Mouse (Mus musculus): ENCODE measurements around the gene Gm4133. TPM values are rescaled to one million over a fixed set of nuclear protein-coding genes. Genes with fewer than 3 reads are reported as not detected.

Gene Gm4133
- polyA plus RNA-seq (2015; fragmentation: Illumina TruSeq; extraction: RNeasy Lipid Tissue Mini Kit (QIAGEN cat#74804); ENCODE audit: low read depth, low replicate concordance), result not detected

DNA sequence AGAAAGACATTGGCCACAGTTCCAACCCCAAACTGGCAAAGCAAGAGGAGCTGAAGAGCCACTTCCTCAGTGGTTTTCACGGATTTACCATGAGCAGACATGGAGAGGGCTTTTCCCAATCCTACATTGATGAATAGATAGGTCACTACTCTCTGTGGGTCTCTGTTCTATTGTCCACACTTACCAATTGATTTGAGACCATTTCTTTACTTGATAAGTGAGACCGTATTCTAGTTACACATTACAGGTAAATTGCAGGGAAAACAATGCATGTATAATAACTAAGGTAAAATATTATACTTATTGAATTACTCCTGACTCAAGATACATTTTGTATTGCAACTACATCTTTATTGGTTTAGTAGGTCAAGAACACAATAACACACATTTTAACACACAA, at the start of gene Gm4133:
TSS of gene Gm4133 (minus strand) at position 101 of the 400 bp plus-strand sequence.

DNA sequence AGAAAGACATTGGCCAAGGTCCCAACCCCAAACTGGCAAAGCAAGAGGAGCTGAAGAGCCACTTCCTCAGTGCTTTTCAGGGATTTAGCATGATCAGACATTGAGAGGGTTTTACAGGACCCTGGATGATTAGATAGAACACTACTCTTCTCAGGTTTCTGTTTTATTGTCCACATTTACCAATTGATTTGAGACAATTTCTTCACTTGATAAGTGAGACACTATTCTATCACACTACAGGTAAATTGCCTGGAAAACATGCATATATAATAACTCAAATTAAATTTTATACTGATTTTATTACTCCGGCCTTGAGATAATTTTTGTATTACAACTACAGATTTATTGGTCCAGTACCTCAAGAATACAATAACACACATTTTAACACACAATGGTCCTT, 41.4 kb upstream of the Gm4133 start, which contains the start of gene Gm5728:
TSS of gene Gm5728 (minus strand) at position 101 of the 400 bp plus-strand sequence.

Other genes with a start within 250 kb of the Gm4133 start
- gene Vmn1r91, start 234.4 kb downstream of the Gm4133 start, polyA plus RNA-seq (2015; fragmentation: Illumina TruSeq; extraction: RNeasy Lipid Tissue Mini Kit (QIAGEN cat#74804); ENCODE audit: low read depth, low replicate concordance), result not detected
- gene Gm16442, start 211.5 kb downstream of the Gm4133 start, polyA plus RNA-seq (2015; fragmentation: Illumina TruSeq; extraction: RNeasy Lipid Tissue Mini Kit (QIAGEN cat#74804); ENCODE audit: low read depth, low replicate concordance), result not detected
- gene Vmn1r93, start 195.0 kb downstream of the Gm4133 start, polyA plus RNA-seq (2015; fragmentation: Illumina TruSeq; extraction: RNeasy Lipid Tissue Mini Kit (QIAGEN cat#74804); ENCODE audit: low read depth, low replicate concordance), result not detected
- not detected for gene Vmn1r94, start 165.7 kb downstream of the Gm4133 start, polyA plus RNA-seq (2015; fragmentation: Illumina TruSeq; extraction: RNeasy Lipid Tissue Mini Kit (QIAGEN cat#74804); ENCODE audit: low read depth, low replicate concordance)
- gene Vmn1r95, start 140.4 kb downstream of the Gm4133 start, polyA plus RNA-seq (2015; fragmentation: Illumina TruSeq; extraction: RNeasy Lipid Tissue Mini Kit (QIAGEN cat#74804); ENCODE audit: low read depth, low replicate concordance), result not detected
- not detected for gene Gm6164, start 128.5 kb downstream of the Gm4133 start, polyA plus RNA-seq (2015; fragmentation: Illumina TruSeq; extraction: RNeasy Lipid Tissue Mini Kit (QIAGEN cat#74804); ENCODE audit: low read depth, low replicate concordance)
- gene Gm4498, start 100.2 kb downstream of the Gm4133 start, polyA plus RNA-seq (2015; fragmentation: Illumina TruSeq; extraction: RNeasy Lipid Tissue Mini Kit (QIAGEN cat#74804); ENCODE audit: low read depth, low replicate concordance), result not detected
- not detected for gene Gm5890, start 71.2 kb downstream of the Gm4133 start, polyA plus RNA-seq (2015; fragmentation: Illumina TruSeq; extraction: RNeasy Lipid Tissue Mini Kit (QIAGEN cat#74804); ENCODE audit: low read depth, low replicate concordance)
- gene Gm5728, start 41.3 kb upstream of the Gm4133 start, polyA plus RNA-seq (2015; fragmentation: Illumina TruSeq; extraction: RNeasy Lipid Tissue Mini Kit (QIAGEN cat#74804); ENCODE audit: low read depth, low replicate concordance), result not detected
- gene Vmn1r100, start 83.9 kb upstream of the Gm4133 start, polyA plus RNA-seq (2015; fragmentation: Illumina TruSeq; extraction: RNeasy Lipid Tissue Mini Kit (QIAGEN cat#74804); ENCODE audit: low read depth, low replicate concordance), result not detected
- gene Vmn1r101, start 108.5 kb upstream of the Gm4133 start, polyA plus RNA-seq (2015; fragmentation: Illumina TruSeq; extraction: RNeasy Lipid Tissue Mini Kit (QIAGEN cat#74804); ENCODE audit: low read depth, low replicate concordance), result not detected
- gene Gm10670, start 140.9 kb upstream of the Gm4133 start, polyA plus RNA-seq (2015; fragmentation: Illumina TruSeq; extraction: RNeasy Lipid Tissue Mini Kit (QIAGEN cat#74804); ENCODE audit: low read depth, low replicate concordance), result not detected
- not detected for gene Vmn1r103, start 176.5 kb upstream of the Gm4133 start, polyA plus RNA-seq (2015; fragmentation: Illumina TruSeq; extraction: RNeasy Lipid Tissue Mini Kit (QIAGEN cat#74804); ENCODE audit: low read depth, low replicate concordance)
- gene Vmn1r104, start 199.8 kb upstream of the Gm4133 start, polyA plus RNA-seq (2015; fragmentation: Illumina TruSeq; extraction: RNeasy Lipid Tissue Mini Kit (QIAGEN cat#74804); ENCODE audit: low read depth, low replicate concordance), result not detected
- not detected for gene Gm5726, start 211.7 kb upstream of the Gm4133 start, polyA plus RNA-seq (2015; fragmentation: Illumina TruSeq; extraction: RNeasy Lipid Tissue Mini Kit (QIAGEN cat#74804); ENCODE audit: low read depth, low replicate concordance)
- not detected for gene Gm4141, start 242.2 kb upstream of the Gm4133 start, polyA plus RNA-seq (2015; fragmentation: Illumina TruSeq; extraction: RNeasy Lipid Tissue Mini Kit (QIAGEN cat#74804); ENCODE audit: low read depth, low replicate concordance)